9 mouse cellular contexts compared by ENCODE assay signal in genomic region chr4:45013537-45013936, GRCm38 (mm10). TPM values are rescaled to one million over a fixed set of nuclear protein-coding genes. Genes with fewer than 3 reads are reported as not detected.
DNase-seq lines count a peak whose midpoint lies in the region; ATAC-seq and TF ChIP-seq lines count a peak whose summit lies in the region.
"Had no signal": no experiment of that assay in that cellular context is flagged by ENCODE, and none has a peak within 500 bp of the region (broad histone marks: within the 10 kb centered on the region; RNA-seq: fewer than 3 reads in every experiment).

No protein-coding gene starts in this region.

- ATAC-seq in heart, embryonic 15.5 days (replicated peaks; ENCODE audit: insufficient number of reproducible peaks, insufficient read depth, low FRiP score, low read depth), result no peak
- ATAC-seq in heart, embryonic 16.5 days (replicated peaks; ENCODE audit: extremely low read depth, insufficient read depth, low FRiP score), result no peak
- ATAC-seq: activated CD4-positive, CD25-positive, alpha-beta regulatory T cell, adult 4 months had no signal

- peak overlapping the region; percentile 80 for H3K9ac ChIP-seq in heart, embryonic 15.5 days
- peak overlapping the region; percentile 66 for H3K9ac ChIP-seq in MEL (ENCODE audit: control insufficient read depth, low read depth, low read length, poor library complexity, severe bottlenecking)
- peak overlapping the region; percentile 86 for H3K9ac ChIP-seq in heart, embryonic 16.5 days (ENCODE audit: low read length)

- H3K4me2 ChIP-seq in heart, embryonic 15.5 days, result peak overlapping the region; percentile 74
- peak overlapping the region; percentile 81 for H3K4me2 ChIP-seq in heart, embryonic 16.5 days (ENCODE audit: low read depth, low read length)

- TF ChIP-seq RAD21 in MEL (IDR thresholded peaks at IDR 0.05; ENCODE audit: low read depth, low read length), result no peak

- TF ChIP-seq CTCF in MEL (IDR thresholded peaks at IDR 0.05 in 2 of 3, conservative IDR thresholded peaks at IDR 0.05 in 1 of 3; ENCODE audit: control insufficient read depth in 1 of 3, insufficient read depth in 1 of 3, low read depth in 2 of 3, low read length in 3 of 3, poor library complexity in 1 of 3, severe bottlenecking in 1 of 3), result no peak
- TF ChIP-seq CTCF in cerebellum, adult 2 months (IDR thresholded peaks at IDR 0.05; ENCODE audit: borderline replicate concordance, insufficient read depth, low read depth, low read length), result no peak

- peaks cover 17% of the 10 kb centered on the region for H3K79me2 ChIP-seq in MEL (ENCODE audit: control insufficient read depth, insufficient read depth, low read length, poor library complexity)

- TF ChIP-seq POLR2A in MEL (IDR thresholded peaks at IDR 0.05; ENCODE audit: control insufficient read depth in 1 of 2, insufficient read depth in 1 of 2, low read depth in 1 of 2, low read length in 2 of 2, poor library complexity in 1 of 2), result no peak
- no peak for TF ChIP-seq POLR2A in cerebellum, adult 2 months (IDR thresholded peaks at IDR 0.05; ENCODE audit: borderline replicate concordance, insufficient read depth, low read length)

- H3K27me3 ChIP-seq in heart, embryonic 15.5 days, result no peaks in the 10 kb centered on the region
- no peaks in the 10 kb centered on the region for H3K27me3 ChIP-seq in MEL (ENCODE audit: control insufficient read depth in 1 of 2, insufficient read depth in 2 of 2, low read length in 2 of 2)
- no peaks in the 10 kb centered on the region for H3K27me3 ChIP-seq in heart, embryonic 16.5 days (ENCODE audit: control insufficient read depth, insufficient read depth, low read length)
- H3K27me3 ChIP-seq in midbrain, embryonic 10.5 days (ENCODE audit: low read depth, poor library complexity, severe bottlenecking), result no peaks in the 10 kb centered on the region
- no peaks in the 10 kb centered on the region for H3K27me3 ChIP-seq in cerebellum, adult 2 months (ENCODE audit: control insufficient read depth, insufficient read depth, low read length)

- peak overlapping the region; percentile 87 for H3K27ac ChIP-seq in heart, embryonic 15.5 days
- H3K27ac ChIP-seq in MEL (ENCODE audit: control insufficient read depth, low read depth, low read length), result peak overlapping the region; percentile 97
- peak overlapping the region; percentile 88 for H3K27ac ChIP-seq in heart, embryonic 16.5 days (ENCODE audit: low read length)
- H3K27ac ChIP-seq in midbrain, embryonic 10.5 days (replicated peaks), result peak overlapping the region; percentile 84
- no peak overlapping the region for H3K27ac ChIP-seq in cerebellum, adult 2 months (ENCODE audit: insufficient read depth, low read length)

- no peak for TF ChIP-seq EP300 in MEL (IDR thresholded peaks at IDR 0.05; ENCODE audit: low read depth in 1 of 2, low read length in 2 of 2)

- no peaks in the 10 kb centered on the region for H3K9me3 ChIP-seq in heart, embryonic 15.5 days (replicated peaks)
- no peaks in the 10 kb centered on the region for H3K9me3 ChIP-seq in MEL (replicated peaks; ENCODE audit: insufficient read depth, low read length)
- H3K9me3 ChIP-seq in heart, embryonic 16.5 days (replicated peaks; ENCODE audit: control insufficient read depth, low read length), result no peaks in the 10 kb centered on the region
- H3K9me3 ChIP-seq in midbrain, embryonic 10.5 days (replicated peaks), result no peaks in the 10 kb centered on the region

- DNase-seq in heart, adult 18-20 months, result no peak
- peak; percentile 64 for DNase-seq in MEL (ENCODE audit: low read depth, low spot score)
- no peak for DNase-seq in midbrain, embryonic 10.5 days (ENCODE audit: low spot score)
- DNase-seq in adipocyte (ENCODE audit: low spot score), result no peak
- DNase-seq in cerebellum, adult 2 months, result no peak
- no peak for DNase-seq in right cerebral cortex, postnatal 10 days (ENCODE audit: low spot score in 2 of 2)

- H3K4me3 ChIP-seq in heart, embryonic 15.5 days, result peak overlapping the region; percentile 84
- H3K4me3 ChIP-seq in MEL (ENCODE audit: control insufficient read depth in 1 of 2, insufficient read depth in 1 of 2, low read depth in 2 of 2, low read length in 2 of 2), result peak overlapping the region; percentile 67 to 72
- peak overlapping the region; percentile 77 for H3K4me3 ChIP-seq in heart, embryonic 16.5 days (ENCODE audit: low read length)
- peak overlapping the region; percentile 87 for H3K4me3 ChIP-seq in midbrain, embryonic 10.5 days
- H3K4me3 ChIP-seq in cerebellum, adult 2 months (replicated peaks; ENCODE audit: insufficient read depth, low read depth, low read length), result no peak overlapping the region

- H3K4me1 ChIP-seq in heart, embryonic 15.5 days (replicated peaks), result peaks cover 23% of the 10 kb centered on the region
- H3K4me1 ChIP-seq in MEL (ENCODE audit: control insufficient read depth in 1 of 2, insufficient read depth in 2 of 2, low read length in 2 of 2), result peaks cover 4 to 20% of the 10 kb centered on the region in 2 experiments; a peak in 3 of 4 replicates
- peaks cover 22% of the 10 kb centered on the region for H3K4me1 ChIP-seq in heart, embryonic 16.5 days (ENCODE audit: control insufficient read depth, insufficient read depth, low read length)
- peaks cover 34% of the 10 kb centered on the region for H3K4me1 ChIP-seq in midbrain, embryonic 10.5 days
- peaks cover 8% of the 10 kb centered on the region; the same call in 1 of the 2 replicates for H3K4me1 ChIP-seq in cerebellum, adult 2 months (ENCODE audit: control insufficient read depth, insufficient read depth, low read length)

- 7% methylated on average over 2 of the region's 2 CpGs for WGBS in heart, embryonic 15.5 days
- WGBS in heart, embryonic 16.5 days, result 3% methylated on average over 2 of the region's 2 CpGs
- WGBS in midbrain, embryonic 10.5 days, result 16% methylated on average over 2 of the region's 2 CpGs
- WGBS in cerebellum, adult 2 months, result 5% methylated on average over 2 of the region's 2 CpGs

- H3K36me3 ChIP-seq in heart, embryonic 15.5 days, result no peaks in the 10 kb centered on the region
- H3K36me3 ChIP-seq in MEL (ENCODE audit: control insufficient read depth in 1 of 2, insufficient read depth in 2 of 2, low read length in 2 of 2), result peaks cover 0 to 21% of the 10 kb centered on the region in 2 experiments; a peak in 2 of 4 replicates
- no peaks in the 10 kb centered on the region for H3K36me3 ChIP-seq in heart, embryonic 16.5 days (ENCODE audit: control insufficient read depth, insufficient read depth)
- H3K36me3 ChIP-seq in midbrain, embryonic 10.5 days, result no peaks in the 10 kb centered on the region

TF ChIP-seq in MEL, 35 proteins besides CTCF, POLR2A, EP300 and RAD21 (continues in another document):
- no peak for TF ChIP-seq E2F4 (IDR thresholded peaks at IDR 0.05; ENCODE audit: borderline replicate concordance, low read depth, low read length)
- no peak for TF ChIP-seq TBP (IDR thresholded peaks at IDR 0.05; ENCODE audit: low read depth, low read length)
- no peak for TF ChIP-seq MEF2A (IDR thresholded peaks at IDR 0.05; ENCODE audit: extremely low read depth, insufficient replicate concordance, low read depth, low read length, poor library complexity, severe bottlenecking)
- TF ChIP-seq CHD1 (IDR thresholded peaks at IDR 0.05; ENCODE audit: low read depth, low read length), result peak; percentile 60; the same call in 1 of the 2 replicates
- peak; percentile 72 for TF ChIP-seq USF1 (IDR thresholded peaks at IDR 0.05; ENCODE audit: low read depth, low read length)
- TF ChIP-seq HCFC1 (IDR thresholded peaks at IDR 0.05; ENCODE audit: low read depth, low read length), result no peak
- no peak for TF ChIP-seq ZKSCAN1 (IDR thresholded peaks at IDR 0.05; ENCODE audit: low read depth, low read length)
- no peak for TF ChIP-seq MYB (IDR thresholded peaks at IDR 0.05; ENCODE audit: low read depth, low read length)
- TF ChIP-seq TCF12 (IDR thresholded peaks at IDR 0.05; ENCODE audit: low read depth, low read length), result no peak
- no peak for TF ChIP-seq SMC3 (IDR thresholded peaks at IDR 0.05; ENCODE audit: low read depth, low read length)
- TF ChIP-seq ZMIZ1 (IDR thresholded peaks at IDR 0.05; ENCODE audit: low read depth, low read length), result no peak
- TF ChIP-seq ETS1 (IDR thresholded peaks at IDR 0.05; ENCODE audit: low read depth, low read length), result no peak
- peak; percentile 78; the same call in 1 of the 2 replicates for TF ChIP-seq MAX (IDR thresholded peaks at IDR 0.05; ENCODE audit: low read length)

RNA-seq across cellular contexts. Expression of gene Zbtb5, which starts 1.3 kb away (rescaled TPM):
- polyA plus RNA-seq in heart, embryonic 15.5 days (2015; fragmentation: Nextera tagmentation; extraction: Ambion mirVana), result 12.5 and 15.3 TPM in 2 replicates
- 1 to 10 TPM; 3.7 to 4.1 TPM for total RNA-seq in heart, adult 18-20 months (2021)
- 7.8 and 9.1 TPM in 2 replicates for total RNA-seq in MEL (2012; rRNA removed)
- polyA plus RNA-seq in MEL (2012; ENCODE audit: insufficient read depth in 1 of 2, insufficient read length in 2 of 2, low read depth in 1 of 2, low replicate concordance in 2 of 2, missing spikeins in 1 of 2), result 10 to 100 TPM in 1 of 2 experiments, not detected in 1; 10.2 TPM
- 14.0 and 15.7 TPM in 2 replicates for polyA plus RNA-seq in heart, embryonic 16.5 days (2015; fragmentation: Nextera tagmentation; extraction: Ambion mirVana)
- 34.5 and 39.4 TPM in 2 replicates for polyA plus RNA-seq in midbrain, embryonic 10.5 days (2016; fragmentation: Nextera tagmentation; extraction: Ambion mirVana)
- 9.8 and 11.4 TPM in 2 replicates for polyA plus RNA-seq in cerebellum, adult 2 months (2012; rRNA removed)

RNA-seq across cellular contexts. Expression of gene Polr1e, which starts 4.8 kb away (rescaled TPM):
- 71.2 and 73.8 TPM in 2 replicates for polyA plus RNA-seq in heart, embryonic 15.5 days (2015; fragmentation: Nextera tagmentation; extraction: Ambion mirVana)
- total RNA-seq in heart, adult 18-20 months (2021), result 10 to 100 TPM; 14.5 to 20.7 TPM
- 35.4 and 40.8 TPM in 2 replicates for total RNA-seq in MEL (2012; rRNA removed)
- polyA plus RNA-seq in MEL (2012; ENCODE audit: insufficient read depth in 1 of 2, insufficient read length in 2 of 2, low read depth in 1 of 2, low replicate concordance in 2 of 2, missing spikeins in 1 of 2), result 10 to 100 TPM in 1 of 2 experiments, not detected in 1; 51.5 TPM
- polyA plus RNA-seq in heart, embryonic 16.5 days (2015; fragmentation: Nextera tagmentation; extraction: Ambion mirVana), result 80.2 and 90.4 TPM in 2 replicates
- 53.4 and 58.0 TPM in 2 replicates for polyA plus RNA-seq in midbrain, embryonic 10.5 days (2016; fragmentation: Nextera tagmentation; extraction: Ambion mirVana)
- polyA plus RNA-seq in cerebellum, adult 2 months (2012; rRNA removed), result 11.5 and 11.7 TPM in 2 replicates

RNA-seq across cellular contexts. Expression of gene Grhpr, which starts 32.3 kb away (rescaled TPM):
- polyA plus RNA-seq in heart, embryonic 15.5 days (2015; fragmentation: Nextera tagmentation; extraction: Ambion mirVana), result 83.5 and 85.2 TPM in 2 replicates
- total RNA-seq in heart, adult 18-20 months (2021), result 10 to 100 TPM; 38.6 to 43.6 TPM
- 27.3 and 43.0 TPM in 2 replicates for total RNA-seq in MEL (2012; rRNA removed)
- 10 to 100 TPM in 1 of 2 experiments, not detected in 1; 76.4 TPM for polyA plus RNA-seq in MEL (2012; ENCODE audit: insufficient read depth in 1 of 2, insufficient read length in 2 of 2, low read depth in 1 of 2, low replicate concordance in 2 of 2, missing spikeins in 1 of 2)
- 97.7 and 107 TPM in 2 replicates for polyA plus RNA-seq in heart, embryonic 16.5 days (2015; fragmentation: Nextera tagmentation; extraction: Ambion mirVana)
- polyA plus RNA-seq in midbrain, embryonic 10.5 days (2016; fragmentation: Nextera tagmentation; extraction: Ambion mirVana), result 52.9 and 68.7 TPM in 2 replicates
- polyA plus RNA-seq in cerebellum, adult 2 months (2012; rRNA removed), result 52.0 and 57.4 TPM in 2 replicates
